Mouse (Mus musculus) thymus, adult 2 months (tissue): ENCODE measurements at regions not wholly inside any gene's neighbourhood (a gene's known extent, or its start where the extent isn't known, plus 50 kb on each side); places are given as distances from the start of the nearest gene placed in this dataset.

Experiments
- DNase-seq: peaks from one replicate; pipeline ENCODE4 v3.0.0; 2021
- H3K27ac ChIP-seq: fragments of 200-500 bp; 2 replicates; pipeline ENCODE4 v1.5.1; 2012; ENCODE audit warnings: low read length, control low read depth; ENCODE audit not compliant: control insufficient read depth, insufficient read depth
- H3K27me3 ChIP-seq: fragments of 200-500 bp; 2 replicates; pipeline ENCODE4 v1.6.1; 2012; ENCODE audit warnings: mild to moderate bottlenecking, low read length, moderate library complexity, mixed read lengths; ENCODE audit not compliant: control insufficient read depth, insufficient read depth
- H3K36me3 ChIP-seq: fragments of 200-500 bp; 2 replicates; pipeline ENCODE4 v1.6.1; 2012; ENCODE audit warnings: mild to moderate bottlenecking, low read length, moderate library complexity; ENCODE audit not compliant: control insufficient read depth, insufficient read depth
- H3K4me1 ChIP-seq: fragments of 200-500 bp; replicated peaks from 2 replicates; pipeline ENCODE4 v1.6.1; 2012; ENCODE audit warnings: low read length; ENCODE audit not compliant: control insufficient read depth, insufficient read depth
- H3K4me3 ChIP-seq: fragments of 200-500 bp; 2 replicates; pipeline ENCODE4 v1.5.1; 2012; ENCODE audit warnings: mild to moderate bottlenecking, low read length, control low read depth, moderate library complexity; ENCODE audit not compliant: control insufficient read depth, insufficient read depth
- CTCF ChIP-seq: fragments of 200-500 bp; IDR thresholded peaks from 2 replicates; pipeline ENCODE4 v1.5.1; 2012; ENCODE audit warnings: mild to moderate bottlenecking, control low read depth, low read length, moderate library complexity, borderline replicate concordance; ENCODE audit not compliant: control insufficient read depth, poor library complexity, insufficient read depth; ENCODE audit errors: extremely low read depth
- POLR2A ChIP-seq: fragments of 200-500 bp; IDR thresholded peaks from 2 replicates; pipeline ENCODE4 v1.6.1; 2012; ENCODE audit warnings: mild to moderate bottlenecking, low read length, control low read depth, moderate library complexity; ENCODE audit not compliant: control insufficient read depth, poor library complexity, insufficient read depth; ENCODE audit errors: extremely low read depth
- WGBS: fragments of 180-500 bp; shearing (Covaris S2); methylation state at CpG from one replicate; pipeline ENCODE4 v1.1.7; 2018; 5-methylcytosine and 5-hydroxymethylcytosine counted together

DNA sequence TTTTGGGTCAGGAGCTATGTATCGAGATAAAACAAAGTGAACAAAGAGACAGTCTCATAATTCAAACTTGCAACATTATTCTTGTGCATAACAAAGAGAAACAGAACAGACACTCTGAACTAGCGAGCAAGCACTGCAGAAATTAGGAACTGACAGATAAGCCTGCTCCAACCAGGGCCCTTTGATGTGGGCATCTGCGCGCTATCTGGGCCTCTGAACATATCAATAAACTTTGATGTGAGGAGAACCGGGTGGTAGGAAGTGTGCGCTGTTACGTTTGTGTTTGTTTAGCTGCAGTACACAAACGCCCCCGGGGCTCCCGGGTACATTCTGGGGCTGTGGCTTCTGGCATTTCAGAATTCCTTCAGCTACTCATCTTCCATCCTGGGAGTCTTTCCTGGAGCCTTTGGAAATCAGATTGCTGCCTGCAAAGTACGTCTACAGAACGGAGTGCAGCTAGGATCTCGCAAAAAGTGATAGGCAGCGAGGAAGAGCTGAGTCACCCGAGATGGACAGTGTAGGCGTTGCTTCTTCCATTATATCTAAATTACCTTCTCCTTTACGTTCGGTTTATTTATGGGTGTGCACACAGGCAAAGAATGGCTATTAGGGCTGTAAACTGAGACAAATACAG, 232.0 kb downstream of the Sipa1l2 start:
- no peak overlapping the region for H3K4me3 ChIP-seq
- DNase-seq: peak; percentile 28
- no peaks in the 10 kb centered on the region for H3K36me3 ChIP-seq
- WGBS: 31% methylated on average over 18 of the region's 18 CpGs
- H3K27me3 ChIP-seq: no peaks in the 10 kb centered on the region
- no peak overlapping the region for H3K27ac ChIP-seq
- H3K4me1 ChIP-seq: peaks cover 18% of the 10 kb centered on the region
- TF ChIP-seq POLR2A (no peak), CTCF (no peak)

- no peak overlapping the region for H3K4me3 ChIP-seq
- H3K36me3 ChIP-seq: no peaks in the 10 kb centered on the region
- peaks cover 18% of the 10 kb centered on the region for H3K4me1 ChIP-seq
- 29% methylated on average over 3 of the region's 3 CpGs for WGBS
- DNase-seq: peak; percentile 17
- TF ChIP-seq CTCF: no peak
- no peak for TF ChIP-seq POLR2A
- no peak overlapping the region for H3K27ac ChIP-seq
- H3K27me3 ChIP-seq: no peaks in the 10 kb centered on the region
These were observed 232.8 kb downstream of the Sipa1l2 start for GRCm38 (mm10) chr8:125336799-125337198.

DNA sequence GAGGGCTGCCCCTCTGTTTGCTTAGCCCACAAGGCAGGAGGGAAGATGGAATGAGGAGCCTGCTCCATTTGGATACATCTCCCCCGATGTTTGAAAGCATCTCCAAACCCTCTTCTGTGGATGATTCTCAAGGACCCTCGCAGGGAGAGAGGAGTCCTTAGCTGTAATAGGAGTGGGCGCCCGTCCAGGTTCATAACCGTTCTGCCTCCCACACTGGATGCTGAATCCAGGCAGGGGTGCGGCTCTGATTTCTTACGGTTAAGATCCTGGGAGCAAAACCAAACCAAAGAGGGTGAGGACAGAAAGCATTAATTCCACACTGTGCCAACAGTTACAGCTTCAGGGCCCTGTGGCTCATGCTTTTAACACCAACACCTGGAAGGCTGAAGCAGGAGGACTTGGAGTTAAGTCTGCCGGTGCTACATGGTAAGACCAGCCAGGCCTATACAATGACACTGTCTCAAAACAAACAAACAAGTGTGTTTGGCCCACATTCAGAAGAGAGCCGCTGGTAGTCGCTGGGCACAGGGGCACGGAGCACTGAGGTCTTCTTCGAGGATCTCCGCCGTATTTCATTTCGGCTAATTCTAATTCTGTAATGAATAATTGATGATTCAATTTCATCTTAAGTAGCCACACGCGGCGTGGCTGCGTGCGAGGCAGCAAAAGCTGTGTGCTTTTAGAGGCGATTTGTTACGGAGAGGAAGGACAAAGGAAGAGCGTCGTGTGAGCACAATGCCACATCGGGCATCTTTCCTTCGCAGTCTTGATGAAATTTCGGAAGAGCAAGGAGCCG, 233.8 kb downstream of the Sipa1l2 start:
- H3K4me1 ChIP-seq: peaks cover 18% of the 10 kb centered on the region
- H3K27ac ChIP-seq: no peak overlapping the region
- 95% methylated on average over 28 of the region's 28 CpGs for WGBS
- no peaks in the 10 kb centered on the region for H3K27me3 ChIP-seq
- H3K4me3 ChIP-seq: no peak overlapping the region
- TF ChIP-seq CTCF (no peak), POLR2A (no peak)
- no peaks in the 10 kb centered on the region for H3K36me3 ChIP-seq
- no peak for DNase-seq

- Histone ChIP-seq H3K27ac (no peak overlapping the region), H3K27me3 (no peaks in the 10 kb centered on the region), H3K36me3 (no peaks in the 10 kb centered on the region), H3K4me3 (no peak overlapping the region), H3K4me1 (peaks cover 18% of the 10 kb centered on the region)
- DNase-seq: no peak
- 97% methylated on average over 6 of the region's 6 CpGs for WGBS
- TF ChIP-seq POLR2A: no peak
- TF ChIP-seq CTCF: no peak
These were observed 234.4 kb downstream of the Sipa1l2 start for GRCm38 (mm10) chr8:125335171-125335570.

DNA sequence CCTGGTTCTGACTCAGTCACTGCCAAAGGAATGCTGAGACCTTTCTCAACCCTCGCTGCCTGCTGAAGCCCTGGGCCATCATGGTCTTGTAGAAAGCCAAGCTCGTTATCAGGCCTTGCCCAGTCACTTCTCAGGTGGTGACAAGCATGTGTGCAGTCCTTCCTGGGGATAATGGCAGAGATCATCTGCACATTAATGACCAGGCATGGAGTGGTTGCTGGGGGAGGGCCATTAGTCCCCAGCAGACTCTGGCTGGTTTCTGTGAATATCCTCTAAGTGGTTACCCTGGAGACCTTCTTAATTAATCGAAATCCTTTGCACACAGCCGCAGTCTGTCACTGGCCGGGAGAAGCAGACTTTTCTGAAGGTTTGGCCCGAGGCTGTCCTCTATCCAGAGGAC, 239.0 kb downstream of the Sipa1l2 start:
- H3K27me3 ChIP-seq: no peaks in the 10 kb centered on the region
- no peaks in the 10 kb centered on the region for H3K4me1 ChIP-seq
- 87% methylated on average over 6 of the region's 6 CpGs for WGBS
- TF ChIP-seq CTCF: no peak
- no peak for TF ChIP-seq POLR2A
- no peak overlapping the region for H3K4me3 ChIP-seq
- no peak overlapping the region for H3K27ac ChIP-seq
- no peaks in the 10 kb centered on the region for H3K36me3 ChIP-seq
- no peak for DNase-seq

DNA sequence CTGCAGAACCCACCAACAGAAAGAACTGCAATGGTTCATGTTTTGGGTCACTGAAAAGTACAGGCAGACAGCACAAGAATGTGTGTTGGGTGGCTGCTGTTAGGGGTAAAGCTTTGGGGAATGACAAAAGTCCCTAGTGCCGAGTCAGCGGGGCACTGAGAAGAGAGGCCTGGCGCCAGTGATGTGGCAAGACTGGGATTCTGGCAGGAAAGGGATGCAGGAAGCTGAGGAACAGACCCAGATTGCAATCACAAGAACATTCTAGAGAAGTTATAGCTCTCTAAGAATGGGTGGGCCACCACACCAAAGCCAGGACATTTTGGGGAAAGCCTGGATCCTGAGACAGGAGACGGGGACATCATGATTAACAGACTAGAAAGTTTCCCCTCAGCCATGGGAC, 241.0 kb downstream of the Sipa1l2 start:
- 80% methylated on average over 4 of the region's 4 CpGs for WGBS
- Histone ChIP-seq H3K27ac (no peak overlapping the region), H3K27me3 (no peaks in the 10 kb centered on the region), H3K36me3 (no peaks in the 10 kb centered on the region), H3K4me3 (no peak overlapping the region), H3K4me1 (0 out of 2 replicates have a peak, but pooled peaks cover 3% of the 10 kb centered on the region)
- TF ChIP-seq POLR2A: no peak
- TF ChIP-seq CTCF: no peak
- no peak for DNase-seq
